Mouse (Mus musculus) regulatory T cell (primary cell): Measurements from ENCODE around the gene Cped1.

ENCODE experiments used
- in situ Hi-C: fragments of 300-600 bp; cut with MboI, MseI; formaldehyde crosslinking; loops from one replicate; pipeline ENCODE4 v1.15.1; 2025; ENCODE audit warnings: high pct_unique_total_duplicates

Cped1 gene

DNA sequence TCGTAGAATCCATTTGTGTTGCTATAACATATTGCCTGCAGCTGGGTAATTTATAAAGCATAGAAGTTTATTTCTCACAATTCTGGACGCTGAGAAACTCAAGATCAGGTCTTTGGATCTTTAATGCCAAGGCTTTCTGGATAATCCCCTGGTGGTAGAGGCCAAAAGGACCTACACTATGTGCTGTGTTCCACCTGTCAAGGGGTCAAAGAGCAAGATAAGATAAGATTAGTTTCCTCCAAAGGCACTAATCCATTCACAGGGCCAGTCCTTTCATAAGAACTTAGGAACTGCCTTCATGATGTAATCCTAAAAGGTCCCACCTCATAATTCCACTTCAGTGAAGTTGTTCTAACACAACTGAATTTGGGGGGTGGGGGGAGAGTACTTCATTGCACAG is 162.8 kb downstream of the Cped1 start:
- in situ Hi-C loops: no loop called here

- in situ Hi-C loops: no loop called here
Measured at GRCm38 (mm10) chr6:22157461-22157860, 171.7 kb downstream of the Cped1 start.

DNA sequence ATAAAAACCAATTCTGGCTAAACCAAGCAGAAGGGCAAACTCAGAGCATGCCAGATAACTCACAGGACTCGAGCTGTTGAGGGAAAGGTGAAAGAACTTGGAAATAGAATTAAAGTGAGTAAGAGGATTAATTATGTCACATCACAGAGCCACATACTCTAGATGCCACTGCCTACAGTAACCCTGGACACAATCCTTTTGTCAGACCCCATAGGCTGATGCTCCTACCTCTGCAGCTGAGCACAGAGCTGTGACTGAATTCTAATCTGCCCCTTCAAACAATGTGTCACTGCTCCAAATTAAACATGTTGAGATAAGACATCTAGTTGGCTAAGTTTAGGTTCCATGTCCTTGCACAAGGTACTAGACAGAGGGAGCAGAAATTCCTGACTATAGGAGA is 176.2 kb downstream of the Cped1 start:
- in situ Hi-C loops: no loop called here

DNA sequence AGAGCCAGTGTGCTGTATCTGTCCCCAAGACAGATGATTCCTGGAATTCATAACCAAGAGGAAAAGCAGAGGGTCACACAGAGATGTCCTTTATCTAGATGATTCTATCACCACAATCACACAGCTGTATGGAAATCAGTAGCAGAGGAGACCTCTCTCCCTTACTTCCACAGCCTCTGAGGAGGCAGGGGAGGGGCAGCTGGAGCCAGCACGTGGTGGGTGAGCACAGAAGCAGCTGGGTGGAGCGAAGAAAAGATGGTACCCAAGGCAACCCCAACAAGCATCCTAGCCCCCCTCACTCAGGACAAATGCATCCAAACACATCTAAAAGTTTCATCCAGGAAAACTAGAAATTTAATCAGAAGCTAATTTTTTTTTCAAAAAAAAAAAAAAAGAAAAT is 182.7 kb downstream of the Cped1 start:
- in situ Hi-C loops: no loop called here

GRCm38 (mm10) chr6:22178721-22179295 is 193.1 kb downstream of the Cped1 start:
- in situ Hi-C loops: no loop called here

- in situ Hi-C loops: no loop called here
Measured at GRCm38 (mm10) chr6:22180316-22180715, 194.6 kb downstream of the Cped1 start.

GRCm38 (mm10) chr6:22186967-22187366 is 201.3 kb downstream of the Cped1 start:
- in situ Hi-C loops: no loop called here

DNA sequence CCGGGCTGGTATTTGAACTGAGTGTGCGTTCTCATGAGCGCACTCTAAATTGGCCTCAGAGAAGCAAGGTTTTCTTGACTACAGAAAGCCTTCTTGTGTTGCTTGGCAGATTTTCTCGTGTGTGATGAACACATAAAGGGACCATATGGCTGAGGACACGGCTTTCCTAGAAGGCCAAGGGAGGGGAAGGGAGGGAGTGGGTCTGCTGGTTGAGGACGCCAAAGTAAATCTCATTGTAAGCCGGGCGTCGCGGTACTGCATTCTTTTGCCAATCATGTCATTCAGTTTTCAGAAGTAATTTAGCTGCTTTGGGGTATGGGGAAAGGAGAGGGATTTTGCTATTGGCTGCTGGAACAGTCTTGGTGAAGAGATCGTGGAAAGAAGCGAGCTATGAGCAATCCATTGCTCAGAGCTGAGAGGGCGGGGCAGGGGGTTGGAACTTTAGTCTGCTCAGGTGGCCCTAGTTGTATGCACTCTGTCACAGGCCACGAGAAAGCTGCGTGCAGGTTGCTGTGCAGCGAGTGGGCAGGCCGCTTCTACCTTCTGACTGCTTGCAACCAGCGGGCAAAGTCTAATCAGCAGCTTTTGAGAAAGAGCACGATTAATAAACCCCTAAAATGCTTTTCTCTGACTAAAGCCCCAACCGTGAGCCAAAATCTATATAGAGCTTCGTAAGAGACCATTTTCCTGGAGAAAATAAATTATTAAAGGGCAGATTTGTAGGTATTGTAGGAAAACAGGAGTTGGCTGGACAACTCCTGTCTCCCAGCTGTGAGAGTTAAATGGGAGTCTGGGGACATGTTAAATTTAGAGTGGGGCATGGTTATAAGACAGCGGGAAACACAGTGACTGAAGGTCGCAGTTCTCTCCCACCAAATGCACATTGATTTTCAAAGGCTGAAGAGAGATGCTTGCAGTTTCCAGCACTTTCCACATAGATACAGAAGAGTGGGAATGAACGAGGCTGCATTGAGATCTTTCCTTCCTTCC is 203.9 kb downstream of the Cped1 start:
- in situ Hi-C loops: no loop called here

DNA sequence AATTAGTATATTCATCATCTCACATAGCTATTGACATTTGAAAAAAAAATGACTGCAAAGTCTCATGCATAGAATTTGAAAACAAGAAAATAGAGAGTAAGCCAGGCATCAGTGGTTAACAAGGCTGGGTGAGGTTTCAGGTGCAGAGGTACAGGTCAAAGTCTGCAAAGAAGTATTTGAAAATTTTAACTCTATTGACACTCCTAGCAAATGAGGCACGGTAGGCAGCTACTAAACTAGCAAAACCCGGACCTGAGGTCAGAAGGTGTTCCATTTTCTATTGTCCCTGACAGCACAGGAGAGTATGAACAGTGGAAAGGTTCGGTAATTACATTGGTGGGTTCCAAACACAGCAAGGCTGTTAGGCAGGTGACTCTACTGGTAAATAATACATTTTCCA is 212.9 kb downstream of the Cped1 start:
- in situ Hi-C loops: no loop called here

- in situ Hi-C loops: no loop called here
Measured at GRCm38 (mm10) chr6:22199473-22199872, 213.8 kb downstream of the Cped1 start.

DNA sequence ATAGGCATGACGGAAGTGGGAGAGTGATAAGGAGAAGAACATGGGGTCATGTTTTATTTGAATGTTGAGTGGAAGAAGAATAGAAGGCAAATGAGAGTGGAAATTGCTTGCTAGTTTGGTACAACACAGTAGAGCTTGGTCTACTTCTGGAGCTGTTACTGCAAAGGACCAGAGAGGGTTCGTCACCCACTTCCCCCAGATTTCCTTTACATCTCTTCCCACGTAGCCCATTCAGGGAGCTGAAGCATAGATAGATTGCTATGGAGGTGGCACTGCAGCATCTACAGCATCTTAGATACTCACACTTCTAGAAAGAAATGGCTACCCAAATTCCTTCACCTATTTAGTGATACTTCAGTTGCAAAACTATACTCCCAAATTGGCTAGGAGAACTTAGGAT is 214.4 kb downstream of the Cped1 start:
- in situ Hi-C loops: no loop called here

- in situ Hi-C loops: no loop called here
Measured at GRCm38 (mm10) chr6:22201879-22202278, 216.2 kb downstream of the Cped1 start.

- in situ Hi-C loops: no loop called here
Measured at GRCm38 (mm10) chr6:22205030-22205750, 219.5 kb downstream of the Cped1 start.

DNA sequence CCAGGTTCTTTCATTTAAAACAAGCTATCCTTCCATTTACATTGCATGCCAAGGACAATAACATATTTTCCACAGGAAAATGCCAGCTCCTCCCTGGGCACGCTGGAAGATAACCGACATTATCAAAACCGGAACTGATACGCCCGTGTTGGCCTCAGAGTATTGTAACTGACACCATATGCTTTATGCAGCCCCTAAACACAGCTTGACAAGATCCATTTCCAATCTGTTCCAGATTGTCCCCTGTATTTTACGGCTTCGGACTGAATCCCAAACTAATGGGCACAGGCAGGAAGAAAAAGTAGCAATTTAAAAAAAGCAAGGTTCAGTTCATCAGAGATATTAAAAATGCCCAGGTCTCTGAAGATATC is 220.0 kb downstream of the Cped1 start:
- in situ Hi-C loops: no loop called here

- in situ Hi-C loops: no loop called here
Measured at GRCm38 (mm10) chr6:22206179-22206578, 220.5 kb downstream of the Cped1 start.

GRCm38 (mm10) chr6:22206630-22207293 is 221.0 kb downstream of the Cped1 start:
- in situ Hi-C loops: no loop called here

GRCm38 (mm10) chr6:22212158-22212557 is 226.4 kb downstream of the Cped1 start:
- in situ Hi-C loops: no loop called here

GRCm38 (mm10) chr6:22213187-22213586 is 227.5 kb downstream of the Cped1 start:
- in situ Hi-C loops: no loop called here

DNA sequence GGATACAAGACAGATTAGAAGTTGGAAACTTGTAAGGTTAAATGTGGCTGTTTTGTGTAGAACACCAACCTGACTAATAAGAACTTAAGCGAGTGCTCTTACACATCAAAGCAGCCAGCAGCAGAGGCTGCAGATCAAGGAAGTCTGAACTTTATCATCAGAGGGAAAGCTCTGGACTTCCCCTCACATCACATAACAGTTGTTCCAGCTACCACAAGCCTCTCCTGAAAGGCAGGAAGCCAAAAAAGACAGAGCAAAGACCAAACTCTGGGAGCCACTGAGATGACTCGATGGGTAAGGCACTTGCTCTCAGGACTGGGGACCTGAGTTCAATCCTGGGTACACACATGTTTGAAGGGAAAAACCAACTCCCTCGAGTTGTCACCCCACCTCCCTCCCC is 228.1 kb downstream of the Cped1 start:
- in situ Hi-C loops: no loop called here

- in situ Hi-C loops: no loop called here
Measured at GRCm38 (mm10) chr6:22214665-22215064, 228.9 kb downstream of the Cped1 start.

GRCm38 (mm10) chr6:22216276-22216973 is 230.7 kb downstream of the Cped1 start:
- in situ Hi-C loops: no loop called here
